Mouse (Mus musculus): ENCODE measurements at regions not wholly inside any gene's neighbourhood (a gene's known extent, or its start where the extent isn't known, plus 50 kb on each side); places are given as distances from the start of the nearest gene placed in this dataset.

DNA sequence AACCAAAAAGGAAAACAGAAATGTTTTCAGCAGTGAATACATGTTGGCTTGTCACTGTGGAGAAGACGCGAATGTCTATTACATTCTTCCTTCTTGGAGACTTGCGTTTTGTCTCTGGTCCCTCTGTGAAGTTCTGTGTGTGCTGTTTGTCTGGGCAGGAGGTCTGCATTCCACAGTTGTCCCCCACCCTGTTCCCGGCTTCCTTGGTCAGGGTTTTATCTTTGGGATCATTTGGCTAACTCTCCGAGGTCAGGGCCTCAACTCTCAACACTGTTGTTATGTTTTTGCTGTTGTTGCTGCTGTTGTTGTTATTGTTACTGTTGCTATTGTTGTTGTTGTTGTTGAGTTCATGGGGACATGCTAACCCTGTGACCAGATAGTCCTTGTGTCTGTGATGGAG is 121.2 kb upstream of the Mrps10 start:
- peaks cover 0 to 15% of the 10 kb centered on the region in 2 experiments; a peak in 2 of 4 replicates for H3K4me1 ChIP-seq (ENCODE audit: control insufficient read depth in 1 of 2, insufficient read depth in 2 of 2)
- no peak overlapping the region for H3K4me3 ChIP-seq (replicated peaks in 1 of 3; ENCODE audit: low read depth in 2 of 3, low read length in 2 of 3, poor library complexity in 1 of 3)
- no peak overlapping the region for H3K9ac ChIP-seq (ENCODE audit: insufficient read depth, low read depth)
- no peak overlapping the region for H3K4me2 ChIP-seq (ENCODE audit: insufficient read depth, low read depth, poor library complexity, severe bottlenecking)
- no peaks in the 10 kb centered on the region for H3K79me2 ChIP-seq (replicated peaks; ENCODE audit: control insufficient read depth, extremely low read depth, insufficient read depth, poor library complexity, severe bottlenecking)
- in situ Hi-C loops (cut with MboI; ENCODE audit: low pct_ligation_motif_present, low pct_unique_long_range_greater_than_20kb, low sequenced_read_pairs) (no loop called here), dilution Hi-C loops (cut with MboI; ENCODE audit: extremely low pct_ligation_motif_present, extremely low pct_unique_long_range_greater_than_20kb, low sequenced_read_pairs) (no loop called here)
- no peak for DNase-seq (ENCODE audit: extremely low read depth)
- H3K27ac ChIP-seq (ENCODE audit: insufficient read depth, low read depth): no peak overlapping the region
- TF ChIP-seq MAFK (IDR thresholded peaks at IDR 0.05; ENCODE audit: insufficient replicate concordance, low read length) (no peak), POLR2A (IDR thresholded peaks at IDR 0.05; ENCODE audit: low read depth, low read length) (no peak), JUND (conservative IDR thresholded peaks at IDR 0.05; ENCODE audit: low read depth, low read length) (no peak), MXI1 (IDR thresholded peaks at IDR 0.05; ENCODE audit: low read depth, low read length) (no peak), E2F4 (IDR thresholded peaks at IDR 0.05; ENCODE audit: insufficient replicate concordance, low read depth, low read length) (no peak), MAX (IDR thresholded peaks at IDR 0.05; ENCODE audit: low read length) (no peak), CTCF (conservative IDR thresholded peaks at IDR 0.05 in 1 of 2, IDR thresholded peaks at IDR 0.05 in 1 of 2; ENCODE audit: low read depth in 2 of 2, low read length in 2 of 2) (no peak), SIN3A (IDR thresholded peaks at IDR 0.05; ENCODE audit: low read length) (no peak), EP300 (IDR thresholded peaks at IDR 0.05; ENCODE audit: low read length) (no peak), POLR2AphosphoS2 (IDR thresholded peaks at IDR 0.05; ENCODE audit: low read depth, low read length) (no peak), CHD2 (IDR thresholded peaks at IDR 0.05; ENCODE audit: low read length) (no peak), MEF2A (IDR thresholded peaks at IDR 0.05; ENCODE audit: borderline replicate concordance, low read depth, low read length) (no peak), JUN (IDR thresholded peaks at IDR 0.05; ENCODE audit: insufficient read depth, low read depth, low read length) (no peak)
- H3K9me3 ChIP-seq (replicated peaks; ENCODE audit: low read length): no peaks in the 10 kb centered on the region
- H3K27me3 ChIP-seq (replicated peaks): no peaks in the 10 kb centered on the region
- peaks cover 0 to 10% of the 10 kb centered on the region in 2 experiments for H3K36me3 ChIP-seq (replicated peaks in 1 of 2; ENCODE audit: control insufficient read depth in 1 of 2, insufficient read depth in 1 of 2, low read length in 1 of 2)

DNA sequence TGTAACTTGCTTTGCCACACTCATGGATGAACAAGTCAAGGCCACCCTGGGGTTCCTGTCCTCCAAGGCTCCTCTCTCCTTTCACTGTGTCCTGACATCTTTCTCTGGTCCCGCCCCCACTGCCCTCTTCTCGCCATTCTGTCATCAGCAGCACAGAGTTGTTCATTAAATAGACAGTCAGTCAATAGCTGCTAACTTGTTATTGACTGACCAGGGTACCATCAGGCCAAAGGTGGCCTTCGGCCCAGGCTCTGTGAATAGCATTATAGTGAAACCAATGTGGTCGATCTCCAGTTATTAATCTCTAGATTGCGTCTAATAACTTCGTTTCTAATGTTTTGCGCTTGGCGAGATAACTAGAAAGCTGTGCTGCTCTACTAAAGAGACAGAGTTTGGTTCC is 122.1 kb upstream of the Mrps10 start:
- Histone ChIP-seq H3K79me2 (replicated peaks; ENCODE audit: control insufficient read depth, extremely low read depth, insufficient read depth, poor library complexity, severe bottlenecking) (no peaks in the 10 kb centered on the region), H3K9me3 (replicated peaks; ENCODE audit: low read length) (no peaks in the 10 kb centered on the region), H3K27me3 (replicated peaks) (no peaks in the 10 kb centered on the region), H3K36me3 (replicated peaks in 1 of 2; ENCODE audit: control insufficient read depth in 1 of 2, insufficient read depth in 1 of 2, low read length in 1 of 2) (peaks cover 0 to 6% of the 10 kb centered on the region in 2 experiments), H3K4me2 (ENCODE audit: insufficient read depth, low read depth, poor library complexity, severe bottlenecking) (no peak overlapping the region), H3K9ac (ENCODE audit: insufficient read depth, low read depth) (no peak overlapping the region), H3K27ac (ENCODE audit: insufficient read depth, low read depth) (no peak overlapping the region), H3K4me1 (ENCODE audit: control insufficient read depth in 1 of 2, insufficient read depth in 2 of 2) (peaks cover 0 to 15% of the 10 kb centered on the region in 2 experiments; a peak in 2 of 4 replicates), H3K4me3 (replicated peaks in 1 of 3; ENCODE audit: low read depth in 2 of 3, low read length in 2 of 3, poor library complexity in 1 of 3) (no peak overlapping the region)
- TF ChIP-seq PAX5 (IDR thresholded peaks at IDR 0.05; ENCODE audit: low read length): no peak
- no peak for TF ChIP-seq HCFC1 (IDR thresholded peaks at IDR 0.05; ENCODE audit: low read depth, low read length)
- no peak for TF ChIP-seq MAX (IDR thresholded peaks at IDR 0.05; ENCODE audit: low read length)
- TF ChIP-seq POLR2A (IDR thresholded peaks at IDR 0.05; ENCODE audit: low read depth, low read length): no peak
- no peak for TF ChIP-seq MXI1 (IDR thresholded peaks at IDR 0.05; ENCODE audit: low read depth, low read length)
- TF ChIP-seq JUND (conservative IDR thresholded peaks at IDR 0.05; ENCODE audit: low read depth, low read length): no peak
- dilution Hi-C loops (cut with MboI; ENCODE audit: extremely low pct_ligation_motif_present, extremely low pct_unique_long_range_greater_than_20kb, low sequenced_read_pairs): no loop called here
- in situ Hi-C loops (cut with MboI; ENCODE audit: low pct_ligation_motif_present, low pct_unique_long_range_greater_than_20kb, low sequenced_read_pairs): no loop called here
- DNase-seq (ENCODE audit: extremely low read depth): no peak

DNA sequence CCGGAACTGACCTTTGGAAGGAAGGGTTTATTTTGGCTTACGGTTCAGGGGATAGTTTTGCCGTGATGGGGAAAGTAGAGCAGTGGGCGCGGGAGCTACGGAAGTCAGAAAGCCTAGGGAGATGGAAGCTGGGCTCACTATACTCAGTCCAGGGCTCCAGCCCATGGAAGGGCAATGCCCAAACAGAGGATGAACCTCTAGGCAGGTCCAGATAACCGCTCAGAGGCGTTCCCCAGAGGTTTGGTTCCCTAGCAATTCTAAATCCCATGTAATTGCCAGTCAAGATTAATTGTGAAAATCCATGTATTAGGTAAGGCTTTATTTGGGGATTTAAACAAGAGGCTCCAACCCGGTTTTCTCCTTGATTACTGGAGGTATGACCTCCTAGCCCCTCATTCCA is 123.1 kb upstream of the Mrps10 start:
- Histone ChIP-seq H3K36me3 (replicated peaks in 1 of 2; ENCODE audit: control insufficient read depth in 1 of 2, insufficient read depth in 1 of 2, low read length in 1 of 2) (peaks cover 0 to 6% of the 10 kb centered on the region in 2 experiments), H3K9ac (ENCODE audit: insufficient read depth, low read depth) (no peak overlapping the region), H3K4me3 (replicated peaks in 1 of 3; ENCODE audit: low read depth in 2 of 3, low read length in 2 of 3, poor library complexity in 1 of 3) (no peak overlapping the region), H3K27me3 (replicated peaks) (no peaks in the 10 kb centered on the region), H3K79me2 (replicated peaks; ENCODE audit: control insufficient read depth, extremely low read depth, insufficient read depth, poor library complexity, severe bottlenecking) (no peaks in the 10 kb centered on the region), H3K9me3 (replicated peaks; ENCODE audit: low read length) (no peaks in the 10 kb centered on the region), H3K4me1 (ENCODE audit: control insufficient read depth in 1 of 2, insufficient read depth in 2 of 2) (peaks cover 0 to 15% of the 10 kb centered on the region in 2 experiments; a peak in 2 of 4 replicates), H3K4me2 (ENCODE audit: insufficient read depth, low read depth, poor library complexity, severe bottlenecking) (no peak overlapping the region), H3K27ac (ENCODE audit: insufficient read depth, low read depth) (no peak overlapping the region)
- dilution Hi-C loops (cut with MboI; ENCODE audit: extremely low pct_ligation_motif_present, extremely low pct_unique_long_range_greater_than_20kb, low sequenced_read_pairs) (no loop called here), in situ Hi-C loops (cut with MboI; ENCODE audit: low pct_ligation_motif_present, low pct_unique_long_range_greater_than_20kb, low sequenced_read_pairs) (no loop called here)
- no peak for TF ChIP-seq ZMIZ1 (IDR thresholded peaks at IDR 0.05; ENCODE audit: low read depth, low read length)
- no peak for TF ChIP-seq ZNF384 (IDR thresholded peaks at IDR 0.05; ENCODE audit: low read depth, low read length)
- no peak for TF ChIP-seq JUND (conservative IDR thresholded peaks at IDR 0.05; ENCODE audit: low read depth, low read length)
- no peak for TF ChIP-seq CHD1 (IDR thresholded peaks at IDR 0.05; ENCODE audit: low read depth, low read length)
- TF ChIP-seq ETS1 (conservative IDR thresholded peaks at IDR 0.05; ENCODE audit: low read depth, low read length): no peak
- no peak for DNase-seq (ENCODE audit: extremely low read depth)

All from CH12.LX (cell line).